Mouse (Mus musculus) MEL (cell line): Measurements from ENCODE around the gene Rps23.

Experiments used
- CTCF ChIP-seq, 3 experiments: IDR thresholded peaks in 2 of 3; conservative IDR thresholded peaks in 1 of 3; 2 replicates each; pipeline ENCODE4 v1.5.1; 2011 to 2012; ENCODE audit warnings: low read length in 3 of 3, low read depth in 2 of 3, mild to moderate bottlenecking in 2 of 3, improper control_type of control experiment in 1 of 3, inconsistent platforms in 1 of 3, mixed read lengths in 1 of 3, moderate library complexity in 1 of 3; ENCODE audit not compliant: control insufficient read depth in 1 of 3, insufficient read depth in 1 of 3, poor library complexity in 1 of 3, severe bottlenecking in 1 of 3
- ELF1 ChIP-seq: IDR thresholded peaks from 2 replicates; pipeline ENCODE4 v1.6.1; 2014; ENCODE audit warnings: low read depth, mild to moderate bottlenecking, inconsistent platforms, low read length, improper control_type of control experiment, moderate library complexity
- GATA1 ChIP-seq: IDR thresholded peaks from 2 replicates; pipeline ENCODE4 v1.6.1; 2011; ENCODE audit warnings: low read depth, low read length, improper control_type of control experiment
- POLR2A ChIP-seq, 2 experiments: IDR thresholded peaks; 2 replicates each; pipeline ENCODE4 v1.6.1; 2011 to 2012; ENCODE audit warnings: low read length in 2 of 2, mild to moderate bottlenecking in 2 of 2, control low read depth in 1 of 2, improper control_type of control experiment in 1 of 2, low read depth in 1 of 2, moderate library complexity in 1 of 2; ENCODE audit not compliant: control insufficient read depth in 1 of 2, insufficient read depth in 1 of 2, poor library complexity in 1 of 2
- POLR2AphosphoS5 ChIP-seq: IDR thresholded peaks from 2 replicates; pipeline ENCODE4 v1.6.1; 2012; ENCODE audit warnings: low read depth, borderline replicate concordance, mild to moderate bottlenecking, inconsistent platforms, low read length, moderate library complexity, mixed read lengths
- RAD21 ChIP-seq: IDR thresholded peaks from 2 replicates; pipeline ENCODE4 v1.6.1; 2011; ENCODE audit warnings: mild to moderate bottlenecking, low read depth, low read length, improper control_type of control experiment
- RCOR1 ChIP-seq: IDR thresholded peaks from 2 replicates; pipeline ENCODE4 v1.6.1; 2012; ENCODE audit warnings: low read depth, mild to moderate bottlenecking, inconsistent platforms, low read length, improper control_type of control experiment

GRCm38 (mm10) chr13:90894819-90895218, 27.9 kb upstream of the Rps23 start:
- TF ChIP-seq ELF1 = no peak
- TF ChIP-seq RCOR1 = no peak
- no peak for TF ChIP-seq GATA1
- no peak for TF ChIP-seq POLR2AphosphoS5
- no peak for TF ChIP-seq RAD21
- TF ChIP-seq POLR2A (IDR thresholded peaks at IDR 0.05; ENCODE audit: control insufficient read depth in 1 of 2, insufficient read depth in 1 of 2, low read depth in 1 of 2, low read length in 2 of 2, poor library complexity in 1 of 2) = no peak
- TF ChIP-seq CTCF (IDR thresholded peaks at IDR 0.05 in 2 of 3, conservative IDR thresholded peaks at IDR 0.05 in 1 of 3; ENCODE audit: control insufficient read depth in 1 of 3, insufficient read depth in 1 of 3, low read depth in 2 of 3, low read length in 3 of 3, poor library complexity in 1 of 3, severe bottlenecking in 1 of 3) = no peak
